Mouse (Mus musculus) bone marrow, adult 2 months (tissue): ENCODE results near the gene Apaf1.

Experiments
- CTCF ChIP-seq: fragments of 200-500 bp; IDR thresholded peaks from 2 replicates; pipeline ENCODE4 v1.5.1; 2011; ENCODE audit warnings: low read length, control low read depth; ENCODE audit not compliant: control insufficient read depth, insufficient read depth
- POLR2A ChIP-seq: fragments of 200-500 bp; IDR thresholded peaks from 2 replicates; pipeline ENCODE4 v1.6.1; 2011; ENCODE audit warnings: low read depth, mild to moderate bottlenecking, control low read depth, low read length, borderline replicate concordance; ENCODE audit not compliant: control insufficient read depth

DNA sequence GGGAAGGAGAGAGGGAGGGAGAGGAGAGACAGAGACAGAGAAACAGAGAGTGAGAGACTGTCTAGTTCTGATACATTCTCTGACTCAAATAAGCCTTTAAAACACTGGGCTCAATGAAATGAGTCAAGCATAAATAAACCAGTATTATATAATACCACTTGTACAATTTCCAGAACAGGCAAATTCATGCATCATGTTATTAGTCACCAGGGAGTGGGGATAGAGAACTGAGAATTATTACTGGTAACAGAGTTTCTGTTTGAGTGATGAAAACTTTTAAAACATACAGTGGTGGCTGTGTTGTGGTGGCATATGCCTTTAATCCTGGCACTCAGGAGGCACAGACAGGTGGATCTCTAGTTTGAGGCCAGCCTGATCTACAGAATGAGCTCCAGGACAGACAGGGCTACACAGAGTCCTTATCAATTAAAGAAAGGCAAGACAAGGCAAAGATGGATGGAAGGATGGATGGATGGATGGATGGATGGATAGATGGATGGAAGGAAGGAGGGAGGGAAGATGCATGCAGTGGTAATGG, 53.5 kb downstream of the Apaf1 start:
- TF ChIP-seq POLR2A (no peak), CTCF (no peak)
